Mouse (Mus musculus) left cerebral cortex, adult 8-10 months (tissue): ENCODE data around the gene Pign. TPM values are rescaled to one million over a fixed set of nuclear protein-coding genes. Genes with fewer than 3 reads are reported as not detected.

ENCODE experiments used
- DNase-seq, 2 experiments: peaks; one replicate each; pipeline ENCODE4 v3.0.0; 2022; ENCODE audit warnings: low spot score in 2 of 2
- microRNA-seq, 2 experiments: library from miRNA; unstranded; fragments of <30 nt; microRNA quantifications; one replicate each; pipeline ENCODE4 v1.2.0; 2022
- total RNA-seq, 4 experiments: library from RNA; stranded (reverse); gene quantifications; 2 replicates each; pipeline ENCODE4 v1.2.4; 2022

Gene Pign
- total RNA-seq, 4 experiments from 2014 or later, result 19.3 to 24.3 (median 20.0) TPM

DNA sequence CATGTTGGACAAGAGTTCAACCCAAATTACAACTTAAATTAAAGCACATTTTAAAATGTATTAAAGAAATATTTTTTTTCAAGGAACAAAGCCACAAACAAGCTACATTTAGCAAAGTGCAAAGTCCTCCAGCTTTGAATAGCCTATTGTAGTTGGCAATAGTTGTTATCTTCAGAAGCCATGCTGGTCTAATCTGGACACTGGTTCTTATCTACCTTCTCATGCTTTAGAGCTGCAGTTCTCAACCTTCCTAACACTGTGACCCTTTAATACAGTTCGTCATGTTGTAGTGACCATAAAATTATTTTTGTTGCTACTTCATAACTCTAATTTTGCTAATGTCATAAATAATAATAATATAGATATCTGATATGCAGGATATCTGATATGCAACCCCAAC is 99.2 kb downstream of the Pign start:
- no peak for DNase-seq

DNA sequence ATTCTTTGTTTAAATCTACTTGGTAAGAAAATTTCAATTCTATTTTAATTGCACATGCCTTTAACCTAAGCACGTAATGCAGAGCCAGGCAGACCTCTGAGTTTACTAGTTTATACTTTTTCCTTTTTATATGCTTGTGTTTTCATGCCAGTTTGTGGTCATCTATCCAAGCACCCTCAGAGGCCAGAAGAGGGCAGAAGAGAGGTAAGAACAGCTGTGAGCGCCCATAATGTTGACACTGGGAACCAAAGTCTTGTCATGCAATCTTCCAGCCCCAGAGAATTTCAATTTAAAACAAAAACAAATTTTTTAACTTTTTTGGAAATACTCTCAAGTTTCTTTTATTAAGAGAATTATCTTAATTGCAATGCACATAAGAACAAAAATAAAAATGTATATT is 99.7 kb downstream of the Pign start:
- no peak for DNase-seq

DNA sequence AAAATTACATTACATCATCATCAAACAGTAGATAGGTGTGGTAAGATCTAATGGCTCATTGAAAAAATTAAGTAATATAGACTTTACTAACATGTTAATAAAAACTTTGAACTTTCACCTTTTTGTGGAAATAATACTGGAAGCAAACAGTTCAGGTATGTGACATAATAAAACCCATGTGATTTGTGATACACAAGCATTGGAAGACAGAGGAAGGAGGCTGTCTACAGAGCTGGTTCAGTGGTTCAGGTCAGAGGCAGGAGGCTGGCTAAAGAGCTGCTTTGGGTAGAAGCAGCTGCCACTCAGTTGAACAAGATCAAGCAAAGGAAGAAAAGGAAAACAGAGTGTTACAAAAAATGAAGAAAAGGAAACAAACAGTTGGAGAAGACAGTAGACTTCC is 107.4 kb downstream of the Pign start:
- DNase-seq, result no peak

DNA sequence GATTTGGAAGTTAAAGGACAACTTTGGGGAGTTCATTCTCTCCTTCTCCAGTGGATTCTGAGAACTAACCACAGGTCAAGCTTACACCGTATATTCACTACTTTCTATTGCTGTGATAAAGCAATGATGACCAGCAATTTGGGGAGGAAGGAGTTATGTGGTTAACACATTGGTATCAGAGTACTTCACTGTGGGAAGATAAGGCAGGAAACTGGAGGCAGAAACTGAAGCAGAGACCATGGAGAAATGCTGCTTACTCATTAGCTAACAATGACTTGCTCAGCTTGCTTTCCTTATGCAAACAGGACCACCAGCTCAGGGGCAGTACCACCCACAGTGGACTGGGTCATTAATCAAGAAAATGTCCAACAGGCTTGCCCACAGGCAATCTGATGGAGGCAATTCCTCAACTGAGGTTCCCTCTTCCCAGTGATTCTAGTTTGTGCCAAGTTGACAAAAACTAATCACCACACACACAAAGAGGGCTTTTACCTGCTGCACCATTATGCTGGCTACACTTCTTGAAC is 108.2 kb downstream of the Pign start:
- no peak for DNase-seq

DNA sequence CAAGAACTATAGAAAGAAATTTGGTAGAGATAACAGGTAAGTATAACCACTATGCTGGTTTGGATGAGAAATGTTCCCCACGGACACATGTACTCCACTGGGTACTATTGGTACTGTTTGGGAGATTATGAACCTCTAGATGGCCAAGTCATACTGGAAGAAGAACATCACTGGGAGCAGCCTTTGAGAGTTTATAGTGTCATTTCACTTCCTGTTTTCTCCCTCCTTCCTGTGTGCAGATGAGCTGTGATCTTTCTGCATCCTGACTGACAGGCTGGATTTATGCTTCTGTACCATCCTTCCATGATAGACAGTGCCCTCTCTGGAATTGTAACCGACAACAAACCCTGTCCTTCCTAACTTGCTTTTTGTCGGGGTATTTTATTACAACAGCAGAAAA is 110.3 kb downstream of the Pign start:
- no peak for DNase-seq

DNA sequence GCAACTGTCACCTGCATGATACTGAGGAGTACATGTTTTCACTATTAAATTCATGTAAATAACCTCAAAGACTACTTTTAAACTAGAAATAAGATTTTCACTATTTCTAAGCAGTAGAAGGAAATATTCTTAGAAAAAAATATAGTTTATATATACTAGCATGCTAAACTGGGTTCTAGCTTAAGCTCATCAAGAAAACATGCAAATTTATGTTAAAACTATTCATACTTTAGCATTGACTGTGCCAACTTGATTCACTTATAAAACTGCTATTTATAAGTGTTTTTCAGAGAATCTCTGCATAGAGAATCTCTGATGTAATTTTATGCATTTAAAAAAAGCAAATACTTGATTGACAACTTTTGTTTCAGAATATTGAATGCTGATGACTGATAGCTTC is 113.3 kb downstream of the Pign start:
- no peak for DNase-seq

DNA sequence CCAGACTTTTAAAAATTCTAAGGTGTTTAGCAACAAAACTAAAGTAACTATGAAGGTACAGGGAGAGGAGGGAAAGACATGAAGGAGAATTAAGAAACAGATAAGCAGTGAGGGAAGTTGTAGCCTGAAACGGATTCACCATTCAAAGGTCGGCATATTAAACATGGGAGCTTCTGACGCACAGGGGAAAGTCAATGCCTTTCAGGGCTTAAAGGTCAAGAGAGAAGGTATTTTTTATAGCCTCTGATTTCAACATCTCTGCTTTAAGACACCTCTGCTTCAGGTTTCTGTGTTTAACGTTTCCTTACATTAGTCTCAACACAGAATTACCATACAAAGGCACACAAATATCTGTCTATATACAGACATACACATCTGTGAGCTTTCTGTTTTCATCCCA is 113.8 kb downstream of the Pign start:
- no peak for DNase-seq

DNA sequence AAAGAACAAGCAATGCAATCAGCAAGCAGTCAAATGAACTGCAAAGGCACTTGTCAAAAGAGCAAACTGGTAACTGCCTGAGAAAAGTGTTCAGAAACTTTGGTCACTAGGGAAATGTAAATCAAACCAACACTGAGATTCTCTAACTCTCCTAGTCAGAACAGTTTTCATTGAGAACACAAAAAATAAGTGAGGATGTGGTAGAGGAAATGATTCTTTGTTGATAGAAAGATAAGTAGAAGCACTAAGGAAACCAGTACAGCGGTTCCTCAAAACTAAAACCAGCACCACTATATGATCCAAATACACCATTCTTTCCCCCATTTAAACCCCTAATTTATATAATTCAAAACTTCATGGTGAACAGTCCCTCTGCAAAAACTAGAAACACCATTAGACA is 120.4 kb downstream of the Pign start:
- no peak for DNase-seq

DNA sequence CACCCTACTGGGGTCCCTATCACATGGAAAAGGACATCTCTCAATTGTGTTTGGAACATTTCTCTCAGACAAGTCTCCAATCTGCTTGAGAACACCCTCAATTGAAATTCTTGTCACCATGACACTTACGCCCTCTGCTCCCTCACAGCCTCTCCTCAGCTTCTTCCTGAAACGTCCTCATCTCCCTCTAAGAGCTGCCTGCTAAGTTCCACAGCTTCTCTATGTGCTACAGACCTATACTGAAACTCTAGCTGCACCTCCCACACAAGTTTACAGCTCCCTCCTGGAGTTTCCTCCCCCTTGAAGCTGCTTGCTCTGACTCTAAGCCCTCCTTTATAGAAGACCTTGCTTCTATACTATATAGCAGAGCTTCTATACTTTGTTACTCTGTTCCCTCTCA is 139.7 kb downstream of the Pign start:
- peak in 1 of 2 experiments; percentile 9 for DNase-seq

DNA sequence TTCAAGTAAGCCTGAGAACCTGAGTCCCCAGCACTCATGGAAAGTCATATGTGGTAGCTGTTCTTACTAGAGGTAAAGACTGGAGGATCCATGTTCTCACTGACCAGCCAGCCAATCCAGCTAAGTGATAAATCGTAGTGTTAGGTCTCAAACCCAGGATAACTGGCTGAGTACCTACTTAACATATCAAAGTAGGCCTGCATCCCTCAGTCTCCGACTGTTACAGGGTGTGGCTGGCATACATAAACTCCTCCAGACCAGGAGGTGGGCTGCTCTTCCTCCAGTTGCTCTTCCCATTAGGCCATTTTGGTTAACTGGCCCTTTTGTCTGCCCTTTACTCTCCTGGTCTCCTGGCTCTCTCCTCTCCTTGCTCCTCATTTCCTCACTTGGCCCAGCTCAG is 141.2 kb downstream of the Pign start:
- DNase-seq, result no peak

DNA sequence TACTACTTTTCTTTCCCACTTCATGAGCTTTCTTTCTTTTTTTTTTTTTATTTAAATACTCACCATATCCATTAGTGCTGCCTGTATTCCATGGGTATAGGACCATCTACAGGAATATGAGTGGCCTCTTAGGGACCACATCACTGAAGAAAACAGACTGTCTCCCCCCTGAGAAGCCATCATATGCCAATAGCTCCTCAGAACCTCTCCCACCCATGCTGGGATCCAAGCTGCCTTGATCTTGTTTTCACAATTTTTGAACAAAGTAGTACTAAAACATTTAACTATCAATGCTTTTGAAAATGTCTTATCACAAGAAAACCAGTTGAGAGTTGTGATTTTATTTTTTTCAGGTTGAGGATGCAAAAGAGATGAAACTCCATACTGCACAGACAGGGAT is 145.4 kb downstream of the Pign start:
- no peak for DNase-seq

DNA sequence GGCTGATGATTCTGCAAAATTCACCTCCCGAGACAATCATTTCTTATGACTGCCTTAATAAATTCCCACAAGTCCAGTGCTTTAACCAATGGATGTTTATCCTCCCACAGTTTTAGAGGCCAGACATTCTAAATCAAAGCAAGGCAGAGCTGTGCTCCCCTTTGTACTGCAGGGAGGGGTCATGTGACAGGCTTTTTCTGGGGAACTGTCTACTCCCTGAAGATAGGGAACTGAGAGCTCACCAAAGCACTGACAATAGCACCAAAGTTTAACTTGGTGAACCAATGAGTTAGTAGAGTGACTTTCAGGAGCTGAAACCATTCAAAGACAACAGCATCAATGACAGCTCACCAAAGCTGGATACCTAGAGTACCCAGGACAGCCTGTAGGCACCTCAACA is 156.4 kb downstream of the Pign start:
- DNase-seq, result no peak

DNA sequence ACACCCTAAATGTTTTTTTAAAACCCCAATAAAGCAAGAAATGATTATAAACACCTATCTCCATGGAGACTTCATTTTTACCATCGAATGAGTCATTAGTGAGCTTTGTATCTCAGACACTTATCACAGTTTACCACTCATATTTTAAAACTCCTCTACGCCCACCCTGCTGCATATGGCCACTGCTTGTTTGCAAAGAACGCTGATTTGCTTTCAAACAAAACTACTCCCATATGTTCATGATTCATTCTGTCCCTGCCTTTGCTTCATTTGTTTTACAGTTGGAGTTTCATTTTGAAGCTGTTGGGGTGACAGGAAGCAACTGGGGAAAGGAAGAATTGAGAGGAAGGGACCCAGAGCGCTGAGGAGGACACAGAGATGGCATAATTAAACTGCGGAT is 170.9 kb downstream of the Pign start:
- DNase-seq, result peak in 1 of 2 experiments; percentile 74

DNA sequence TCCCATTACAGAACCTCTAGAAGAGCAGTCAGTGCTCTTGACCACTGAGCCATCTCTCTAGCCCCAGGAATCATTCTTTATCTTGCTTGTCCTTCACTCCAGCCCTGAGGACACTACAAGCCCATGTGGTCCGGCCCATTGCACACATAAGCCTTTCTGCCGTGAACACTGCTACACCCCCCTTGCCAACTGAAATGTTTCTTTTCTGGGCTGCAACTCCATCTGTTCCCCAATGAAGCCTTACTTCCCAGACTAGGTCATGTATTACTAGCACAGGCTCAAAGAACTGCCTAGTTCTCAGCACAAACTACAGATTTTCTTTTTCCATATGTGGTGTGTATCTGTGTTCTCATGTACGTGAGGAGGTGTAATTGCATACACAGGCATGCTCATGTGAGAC is 174.0 kb downstream of the Pign start:
- DNase-seq, result no peak

DNA sequence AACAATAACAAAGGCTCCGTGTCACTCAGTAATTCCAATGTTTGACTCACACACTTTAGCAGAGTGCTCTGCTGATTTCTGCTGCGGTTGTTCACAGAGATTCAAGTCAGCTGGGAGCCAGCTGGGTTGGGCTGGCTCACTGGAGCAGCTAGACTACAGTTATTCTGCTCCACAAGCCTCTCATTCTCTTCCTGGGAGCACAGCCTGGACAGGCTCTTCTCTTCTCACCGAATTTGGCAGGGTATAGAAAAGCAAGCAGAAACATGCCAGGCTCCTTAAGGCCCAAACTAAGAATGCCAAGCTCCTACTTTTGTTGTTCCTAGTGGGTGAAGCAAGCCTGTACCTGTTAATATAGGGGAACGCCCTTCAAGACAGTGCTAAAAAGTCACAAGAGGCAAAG is 176.4 kb downstream of the Pign start:
- no peak for DNase-seq

Small RNA genes within 50 kb of the gene (microRNA-seq; reads per million reads assigned to microRNA genes)
- gene Gm22426, result 0 reads per million in 2 experiments

Other genes starting within 250 kb of the Pign start
- gene Relch, start 184 bp upstream of the Pign start, total RNA-seq, result 10 to 100 TPM; 78.3 to 88.5 (median 84.1) TPM
- 1 to 10 TPM; 7.3 to 9.0 (median 8.6) TPM for gene Tnfrsf11a, start 117.0 kb upstream of the Pign start, total RNA-seq